Mouse (Mus musculus): ENCODE measurements around the gene 4921504E06Rik. TPM values are rescaled to one million over a fixed set of nuclear protein-coding genes. Genes with fewer than 3 reads are reported as not detected.

The 4921504E06Rik gene
- total RNA-seq, 2 experiments from 2014 or later = not detected

DNA sequence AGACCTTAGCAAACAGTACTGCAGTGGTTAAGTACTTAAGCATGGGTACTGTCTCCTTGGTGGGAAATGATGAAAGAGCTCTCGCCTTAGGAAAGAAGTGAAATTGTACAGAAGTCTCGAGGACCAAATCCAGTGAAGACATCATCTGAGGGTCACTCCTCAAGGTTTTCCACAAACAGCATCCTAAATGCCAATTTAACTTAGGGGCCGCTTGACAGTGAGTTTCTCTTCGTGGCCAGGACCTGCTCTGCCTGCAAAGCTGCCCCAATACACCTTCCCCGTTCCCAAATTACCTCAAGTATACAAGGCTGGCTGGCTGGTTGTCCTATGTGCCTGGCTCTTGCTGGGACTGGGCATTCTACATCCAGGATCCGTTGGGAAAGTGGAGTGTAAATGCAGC is 137.6 kb downstream of the 4921504E06Rik start:
- DNase-seq = no peak

- DNase-seq = peak; percentile 43
These were observed 138.6 kb downstream of the 4921504E06Rik start for GRCm38 (mm10) chr2:19415063-19415521.

- DNase-seq = peak; percentile 78
These were observed 139.3 kb downstream of the 4921504E06Rik start for GRCm38 (mm10) chr2:19414222-19414965.

Other genes starting within 250 kb of the 4921504E06Rik start
- gene Msrb2, start 182.5 kb downstream of the 4921504E06Rik start, total RNA-seq (2021) = 10 to 100 TPM; 28.2 to 29.4 TPM
- gene Ptf1a, start 108.3 kb downstream of the 4921504E06Rik start, total RNA-seq (2021) = not detected
- 10 to 100 TPM; 37.0 to 38.4 TPM for gene Otud1, start 103.8 kb upstream of the 4921504E06Rik start, total RNA-seq (2021)